Mouse (Mus musculus) testis, postnatal 10 days (tissue): ENCODE results near the gene Rnf145.
A peak's percentile ranks its signal among the peaks of the same experiment; 100 is the strongest.

Experiments used
- DNase-seq: peaks from one replicate; pipeline ENCODE4 v3.0.0; 2021; ENCODE audit warnings: low spot score

Rnf145 gene

DNA sequence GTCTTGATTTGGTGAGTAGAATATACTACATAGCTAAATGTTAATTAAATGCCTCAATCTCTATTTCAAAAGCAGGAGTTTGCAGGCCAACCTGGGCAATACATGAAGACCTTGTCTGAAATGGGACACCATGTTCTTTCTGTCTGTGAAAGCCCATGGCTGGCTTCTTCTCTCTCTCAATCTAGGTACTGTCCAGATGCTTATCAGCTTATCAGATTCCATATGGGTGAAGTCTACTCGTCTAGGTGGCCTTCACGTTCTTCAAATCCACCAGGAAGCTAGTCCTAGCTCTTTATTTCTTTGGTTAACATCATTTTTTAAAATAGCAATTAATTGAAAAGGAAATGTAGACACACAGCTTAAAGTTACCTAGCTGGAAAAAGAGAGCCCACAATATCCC lies 8.9 kb upstream of the Rnf145 start:
- no peak for DNase-seq

DNA sequence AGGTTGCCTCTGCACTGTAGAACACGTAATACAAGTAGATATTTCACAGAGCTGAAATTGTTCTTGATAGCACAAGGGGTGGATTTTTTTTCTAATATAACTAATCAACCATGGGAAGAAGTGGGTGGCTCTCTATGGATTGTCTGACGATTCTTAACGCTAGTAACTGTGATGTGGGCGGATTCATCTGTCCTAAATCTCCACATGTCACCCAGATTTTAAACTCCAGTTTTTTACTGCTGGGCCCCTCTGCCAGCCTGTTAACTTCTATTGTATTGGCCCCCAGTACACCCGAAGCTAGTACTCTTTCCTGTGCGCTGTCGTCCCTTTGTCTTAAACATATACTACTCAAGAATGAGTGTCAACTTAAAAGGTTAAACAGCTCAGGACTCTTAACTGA lies 8.4 kb upstream of the Rnf145 start:
- no peak for DNase-seq

- no peak for DNase-seq
Observed at GRCm38 (mm10) chr11:44512044-44513025, 6.4 kb upstream of the Rnf145 start.

GRCm38 (mm10) chr11:44513026-44513422 lies 5.7 kb upstream of the Rnf145 start:
- no peak for DNase-seq

DNA sequence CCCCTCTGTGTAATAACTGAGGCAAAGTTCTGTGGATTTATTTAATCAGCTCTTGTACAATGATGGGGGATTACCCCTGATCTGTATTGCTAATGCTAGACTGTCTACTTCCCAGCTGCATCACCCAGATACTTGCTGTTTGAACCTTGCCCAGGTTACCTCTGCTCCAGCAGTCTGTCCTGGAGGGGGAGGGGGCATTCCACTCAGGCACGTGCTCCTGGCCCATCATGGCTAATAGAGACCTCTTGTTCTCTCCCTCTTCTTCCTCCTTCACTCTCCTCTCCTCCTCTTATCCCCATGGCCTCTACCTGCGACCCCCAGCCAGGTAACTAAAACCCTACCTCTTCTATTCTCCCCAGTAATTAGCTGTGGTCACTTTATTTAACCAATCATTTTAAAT lies 4.1 kb upstream of the Rnf145 start:
- no peak for DNase-seq

GRCm38 (mm10) chr11:44516362-44516761 lies 2.4 kb upstream of the Rnf145 start:
- DNase-seq: no peak

- no peak for DNase-seq
Observed at GRCm38 (mm10) chr11:44517561-44518280, 1.0 kb upstream of the Rnf145 start.

- DNase-seq: no peak
Observed at GRCm38 (mm10) chr11:44519096-44519949, 559 bp downstream of the Rnf145 start.

DNA sequence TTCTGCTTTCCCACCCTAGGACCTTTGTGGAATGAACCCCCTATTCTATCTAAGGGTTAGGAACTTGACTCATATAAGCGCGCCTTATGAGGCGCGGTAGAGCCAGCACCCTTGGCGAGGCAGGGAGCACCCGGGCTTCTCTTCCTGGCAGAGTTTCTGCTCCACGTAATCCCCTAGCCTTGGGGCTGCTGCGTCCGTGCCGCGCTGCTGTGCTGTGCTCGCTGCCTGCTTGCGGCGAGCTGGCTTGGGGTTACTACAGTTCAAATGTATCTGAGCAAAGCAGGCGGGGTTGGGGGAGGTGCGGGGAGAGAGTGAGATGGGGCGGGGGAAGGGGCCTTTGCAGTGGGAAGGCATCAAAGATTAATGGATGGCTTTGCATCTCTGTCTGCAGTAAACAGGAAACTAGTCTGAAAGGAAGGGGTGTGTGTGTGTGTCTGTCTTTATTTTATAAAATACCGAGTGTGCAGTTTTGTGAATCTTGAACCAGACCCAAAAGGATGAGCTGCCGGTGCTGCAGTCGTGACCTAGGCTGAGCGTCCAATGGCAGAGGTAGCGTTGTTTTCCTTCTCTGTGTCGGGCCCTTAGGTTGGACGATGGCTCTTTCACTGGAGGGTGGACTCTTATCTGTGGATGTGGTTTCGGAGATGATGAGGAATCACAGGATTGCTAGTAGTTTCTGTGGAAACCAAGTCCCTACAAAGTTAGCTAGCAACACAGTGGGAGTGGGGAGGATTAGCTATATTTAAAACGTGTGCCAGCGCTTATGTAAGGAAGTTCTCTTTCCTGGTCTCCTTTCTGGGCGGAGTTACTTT lies 1.4 kb downstream of the Rnf145 start:
- DNase-seq: peak; percentile 83

DNA sequence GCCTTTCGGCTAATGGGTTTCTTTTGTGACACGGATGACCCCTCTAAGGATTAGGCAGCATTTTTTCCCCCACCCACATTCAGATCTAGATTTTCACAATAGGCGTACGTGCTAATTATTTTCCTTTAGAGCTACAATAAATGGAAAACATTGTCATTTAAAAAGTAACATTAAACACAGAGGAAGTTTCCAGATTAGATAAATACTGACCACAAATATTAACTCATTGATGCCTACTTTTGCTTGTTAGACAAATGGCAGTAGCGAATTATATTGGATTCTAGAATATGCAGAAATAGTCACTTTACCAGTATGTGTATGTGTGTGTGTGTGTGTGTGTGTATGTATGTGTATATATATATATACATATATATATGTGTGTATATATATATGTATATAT lies 3.8 kb downstream of the Rnf145 start:
- DNase-seq: no peak

DNA sequence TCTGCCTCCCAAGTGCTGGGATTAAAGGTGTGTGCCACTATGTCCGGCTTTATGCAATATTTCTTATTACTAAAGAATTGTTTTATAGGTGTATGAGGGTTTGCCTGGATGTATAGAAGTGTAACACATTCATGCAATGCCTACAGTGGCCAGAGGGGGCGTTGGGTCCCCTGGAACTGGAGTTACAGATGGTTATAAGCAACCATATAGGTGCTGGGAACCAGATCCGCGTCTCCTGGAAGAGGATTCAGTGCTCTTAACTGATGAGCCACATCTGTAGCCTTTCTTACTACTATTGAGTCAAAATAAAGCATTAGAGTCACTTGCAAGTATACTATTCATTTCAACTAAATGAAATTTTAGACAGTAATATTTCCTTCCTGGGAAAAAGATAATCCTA lies 7.0 kb downstream of the Rnf145 start:
- no peak for DNase-seq

DNA sequence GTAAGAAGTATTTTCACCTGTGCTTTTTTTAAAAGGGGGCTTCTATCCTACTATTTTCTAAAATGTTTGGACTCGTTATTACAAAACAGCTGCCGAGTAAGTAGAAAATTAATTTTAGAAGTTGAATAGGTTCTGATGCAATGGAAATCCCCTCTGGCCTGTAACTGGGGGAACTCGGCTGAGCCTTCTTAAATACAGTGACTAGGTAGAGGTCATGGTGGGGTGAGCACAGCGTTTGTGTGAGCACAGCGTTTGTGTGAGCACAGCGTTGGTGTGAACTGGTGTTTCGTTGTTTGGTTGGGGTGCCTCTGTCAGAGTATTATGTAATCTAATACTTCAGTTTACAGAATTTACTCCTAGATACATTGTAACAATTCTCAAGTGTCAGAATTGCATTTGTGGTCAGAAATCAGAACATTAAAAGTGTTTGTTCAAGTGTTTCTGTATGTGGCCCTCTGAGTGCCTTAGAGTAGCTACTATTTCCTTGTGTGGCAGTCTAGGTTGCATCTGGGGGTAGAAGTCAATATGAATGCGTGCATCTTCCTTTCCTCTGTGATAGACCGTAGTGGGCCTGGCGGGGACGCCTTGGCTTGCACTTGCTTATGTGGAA lies 8.0 kb downstream of the Rnf145 start:
- no peak for DNase-seq

- DNase-seq: no peak
Observed at GRCm38 (mm10) chr11:44528560-44529199, 9.9 kb downstream of the Rnf145 start.

GRCm38 (mm10) chr11:44529200-44529599 lies 10.4 kb downstream of the Rnf145 start:
- DNase-seq: no peak

DNA sequence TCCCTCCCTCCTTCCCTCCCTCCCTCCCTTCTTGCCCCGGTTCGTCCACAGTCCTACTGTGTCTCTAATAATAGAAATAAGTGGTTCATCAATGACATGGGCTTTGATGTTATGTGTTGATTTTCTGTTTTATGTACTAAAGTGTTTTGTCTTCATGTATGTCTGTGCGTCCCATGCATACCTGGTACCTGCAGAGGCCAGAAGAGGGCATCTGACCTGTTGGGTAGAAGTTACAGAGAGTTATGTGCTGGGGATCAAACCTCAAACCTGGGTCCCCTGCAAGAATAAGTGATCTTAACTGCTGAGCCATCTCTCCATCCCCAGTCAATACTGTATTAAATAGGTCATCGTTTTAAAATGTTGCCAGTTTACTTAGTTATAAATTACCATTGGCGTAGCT lies 11.0 kb downstream of the Rnf145 start:
- no peak for DNase-seq

GRCm38 (mm10) chr11:44530382-44530781 lies 11.6 kb downstream of the Rnf145 start:
- no peak for DNase-seq

- no peak for DNase-seq
Observed at GRCm38 (mm10) chr11:44530867-44531266, 12.1 kb downstream of the Rnf145 start.

DNA sequence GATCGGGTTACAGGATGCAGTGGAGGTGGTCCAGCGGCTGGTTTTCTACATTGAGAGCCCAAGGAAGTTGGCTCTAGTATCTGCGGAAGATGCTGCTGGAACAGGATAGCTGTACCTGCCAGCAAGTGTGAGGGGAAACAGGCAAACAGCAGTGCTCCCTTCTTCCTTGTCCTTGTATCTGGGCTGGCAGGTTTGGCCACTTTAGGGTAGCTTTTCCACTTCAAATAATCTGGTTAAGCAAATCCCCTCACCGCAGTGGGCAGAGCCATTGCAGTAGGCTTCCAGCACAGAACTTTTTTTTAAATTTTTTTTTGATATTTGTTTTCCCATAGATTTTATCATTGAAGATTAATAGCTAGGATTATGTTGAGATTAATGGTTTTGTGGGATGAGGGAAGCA lies 12.9 kb downstream of the Rnf145 start:
- no peak for DNase-seq

GRCm38 (mm10) chr11:44532846-44533781 lies 14.3 kb downstream of the Rnf145 start:
- DNase-seq: no peak
